Mouse (Mus musculus) MEL (cell line): ENCODE data around the gene Olr1. TPM values are rescaled to one million over a fixed set of nuclear protein-coding genes. Genes with fewer than 3 reads are reported as not detected.
"Not testable (repeated sequence)": the region's sequence is repeated elsewhere in the genome, so short reads cannot be mapped to it uniquely, and the experiment has no call there.

Experiments used
- DNase-seq: peaks from one replicate; pipeline ENCODE4 v3.0.0; 2011; ENCODE audit warnings: low read depth, low spot score
- H3K27ac ChIP-seq: 2 replicates; pipeline ENCODE4 v1.5.1; 2012; ENCODE audit warnings: low read depth, mild to moderate bottlenecking, control low read depth, low read length, moderate library complexity; ENCODE audit not compliant: control insufficient read depth
- H3K27me3 ChIP-seq, 2 experiments: fragments of 150-350 bp in 1 of 2; sonication (generic) in 1 of 2; 2 replicates each; pipeline ENCODE4 v1.6.1; 2012; ENCODE audit warnings: low read length in 2 of 2, mild to moderate bottlenecking in 2 of 2, improper control_type of control experiment in 1 of 2, moderate library complexity in 1 of 2; ENCODE audit not compliant: insufficient read depth in 2 of 2, control insufficient read depth in 1 of 2
- H3K36me3 ChIP-seq, 2 experiments: 2 replicates each; pipeline ENCODE4 v1.6.1; 2012 to 2014; ENCODE audit warnings: low read length in 2 of 2, improper control_type of control experiment in 1 of 2, inconsistent platforms in 1 of 2, mild to moderate bottlenecking in 1 of 2; ENCODE audit not compliant: insufficient read depth in 2 of 2, control insufficient read depth in 1 of 2
- H3K4me1 ChIP-seq, 2 experiments: fragments of 150-350 bp in 1 of 2; sonication (generic) in 1 of 2; 2 replicates each; pipeline ENCODE4 v1.6.1; 2012; ENCODE audit warnings: low read length in 2 of 2, improper control_type of control experiment in 1 of 2, mild to moderate bottlenecking in 1 of 2; ENCODE audit not compliant: insufficient read depth in 2 of 2, control insufficient read depth in 1 of 2
- H3K4me3 ChIP-seq, 2 experiments: fragments of 150-350 bp in 1 of 2; sonication (generic) in 1 of 2; 2 replicates each; pipeline ENCODE4 v1.5.1; 2012; ENCODE audit warnings: low read depth in 2 of 2, low read length in 2 of 2, mild to moderate bottlenecking in 2 of 2, moderate library complexity in 2 of 2, control low read depth in 1 of 2, improper control_type of control experiment in 1 of 2; ENCODE audit not compliant: control insufficient read depth in 1 of 2, insufficient read depth in 1 of 2
- H3K79me2 ChIP-seq: 2 replicates; pipeline ENCODE4 v1.6.1; 2012; ENCODE audit warnings: mild to moderate bottlenecking, low read length, moderate library complexity; ENCODE audit not compliant: control insufficient read depth, poor library complexity, insufficient read depth
- H3K9ac ChIP-seq: 2 replicates; pipeline ENCODE4 v1.6.1; 2012; ENCODE audit warnings: low read depth, mild to moderate bottlenecking, control low read depth, low read length, moderate library complexity; ENCODE audit not compliant: control insufficient read depth, poor library complexity, severe bottlenecking
- H3K9me3 ChIP-seq: fragments of 150-350 bp; sonication (generic); replicated peaks from 2 replicates; pipeline ENCODE4 v1.6.1; 2012; ENCODE audit warnings: mild to moderate bottlenecking, low read length, improper control_type of control experiment, moderate library complexity; ENCODE audit not compliant: insufficient read depth
- E2F4 ChIP-seq: IDR thresholded peaks from 2 replicates; pipeline ENCODE4 v1.6.1; 2011; ENCODE audit warnings: low read depth, low read length, improper control_type of control experiment, borderline replicate concordance
- ETS1 ChIP-seq: IDR thresholded peaks from 2 replicates; pipeline ENCODE4 v1.6.1; 2012; ENCODE audit warnings: low read depth, mild to moderate bottlenecking, inconsistent platforms, low read length, improper control_type of control experiment, moderate library complexity
- GABPA ChIP-seq: IDR thresholded peaks from 2 replicates; pipeline ENCODE4 v1.6.1; 2012; ENCODE audit warnings: low read depth, mild to moderate bottlenecking, inconsistent platforms, low read length, improper control_type of control experiment, moderate library complexity
- GATA1 ChIP-seq: IDR thresholded peaks from 2 replicates; pipeline ENCODE4 v1.6.1; 2011; ENCODE audit warnings: low read depth, low read length, improper control_type of control experiment
- JUND ChIP-seq: IDR thresholded peaks from 2 replicates; pipeline ENCODE4 v1.6.1; 2011; ENCODE audit warnings: low read depth, mild to moderate bottlenecking, improper control_type of control experiment, low read length
- MAX ChIP-seq: IDR thresholded peaks from 2 replicates; pipeline ENCODE4 v1.6.1; 2011; ENCODE audit warnings: low read length, improper control_type of control experiment
- MEF2A ChIP-seq: IDR thresholded peaks from 2 replicates; pipeline ENCODE4 v1.6.1; 2014; ENCODE audit warnings: low read depth, mild to moderate bottlenecking, inconsistent platforms, low read length, improper control_type of control experiment; ENCODE audit not compliant: poor library complexity, insufficient replicate concordance, severe bottlenecking; ENCODE audit errors: extremely low read depth
- MXI1 ChIP-seq: IDR thresholded peaks from 2 replicates; pipeline ENCODE4 v1.6.1; 2011; ENCODE audit warnings: mild to moderate bottlenecking, low read depth, low read length, improper control_type of control experiment
- NRF1 ChIP-seq: IDR thresholded peaks from 2 replicates; pipeline ENCODE4 v1.6.1; 2014; ENCODE audit warnings: low read depth, mild to moderate bottlenecking, inconsistent platforms, low read length, improper control_type of control experiment, moderate library complexity; ENCODE audit not compliant: poor library complexity, insufficient read depth, severe bottlenecking
- POLR2A ChIP-seq, 2 experiments: IDR thresholded peaks; 2 replicates each; pipeline ENCODE4 v1.6.1; 2011 to 2012; ENCODE audit warnings: low read length in 2 of 2, mild to moderate bottlenecking in 2 of 2, control low read depth in 1 of 2, improper control_type of control experiment in 1 of 2, low read depth in 1 of 2, moderate library complexity in 1 of 2; ENCODE audit not compliant: control insufficient read depth in 1 of 2, insufficient read depth in 1 of 2, poor library complexity in 1 of 2
- RCOR1 ChIP-seq: IDR thresholded peaks from 2 replicates; pipeline ENCODE4 v1.6.1; 2012; ENCODE audit warnings: low read depth, mild to moderate bottlenecking, inconsistent platforms, low read length, improper control_type of control experiment
- TBP ChIP-seq: IDR thresholded peaks from 2 replicates; pipeline ENCODE4 v1.8.0; 2011; ENCODE audit warnings: low read depth, low read length, improper control_type of control experiment
- TCF12 ChIP-seq: IDR thresholded peaks from 2 replicates; pipeline ENCODE4 v1.6.1; 2014; ENCODE audit warnings: low read depth, mild to moderate bottlenecking, inconsistent platforms, low read length, improper control_type of control experiment, moderate library complexity
- UBTF ChIP-seq: IDR thresholded peaks from 2 replicates; pipeline ENCODE4 v1.6.1; 2012; ENCODE audit warnings: low read depth, mild to moderate bottlenecking, inconsistent platforms, low read length, improper control_type of control experiment, moderate library complexity, borderline replicate concordance; ENCODE audit not compliant: insufficient read depth
- USF1 ChIP-seq: IDR thresholded peaks from 2 replicates; pipeline ENCODE4 v1.6.1; 2014; ENCODE audit warnings: low read depth, mild to moderate bottlenecking, inconsistent platforms, low read length, improper control_type of control experiment, moderate library complexity
- ZC3H11A ChIP-seq: IDR thresholded peaks from 2 replicates; pipeline ENCODE4 v1.6.1; 2012; ENCODE audit warnings: low read depth, mild to moderate bottlenecking, inconsistent platforms, low read length, improper control_type of control experiment
- polyA plus RNA-seq, 2 experiments: library from polyadenylated mRNA; stranded (reverse) in 1 of 2; unstranded in 1 of 2; fragments of >175 nt in 1 of 2; fragments of >200 nt in 1 of 2; gene quantifications; 2 replicates each; pipeline versions ENCODE4 v1.2.1 to v1.2.4; 2012; ENCODE audit warnings: low replicate concordance in 2 of 2, low read depth in 1 of 2; ENCODE audit not compliant: insufficient read length in 2 of 2, insufficient read depth in 1 of 2, missing spikeins in 1 of 2
- total RNA-seq: library from RNA; depleted of rRNA; stranded (reverse); fragments of 300-350 nt; gene quantifications from 2 replicates; pipeline ENCODE4 v1.2.3, GENCODE M21; 2012

Olr1 gene
- total and polyA plus RNA-seq, 3 experiments: 0.06 TPM; not detected in 2

DNA sequence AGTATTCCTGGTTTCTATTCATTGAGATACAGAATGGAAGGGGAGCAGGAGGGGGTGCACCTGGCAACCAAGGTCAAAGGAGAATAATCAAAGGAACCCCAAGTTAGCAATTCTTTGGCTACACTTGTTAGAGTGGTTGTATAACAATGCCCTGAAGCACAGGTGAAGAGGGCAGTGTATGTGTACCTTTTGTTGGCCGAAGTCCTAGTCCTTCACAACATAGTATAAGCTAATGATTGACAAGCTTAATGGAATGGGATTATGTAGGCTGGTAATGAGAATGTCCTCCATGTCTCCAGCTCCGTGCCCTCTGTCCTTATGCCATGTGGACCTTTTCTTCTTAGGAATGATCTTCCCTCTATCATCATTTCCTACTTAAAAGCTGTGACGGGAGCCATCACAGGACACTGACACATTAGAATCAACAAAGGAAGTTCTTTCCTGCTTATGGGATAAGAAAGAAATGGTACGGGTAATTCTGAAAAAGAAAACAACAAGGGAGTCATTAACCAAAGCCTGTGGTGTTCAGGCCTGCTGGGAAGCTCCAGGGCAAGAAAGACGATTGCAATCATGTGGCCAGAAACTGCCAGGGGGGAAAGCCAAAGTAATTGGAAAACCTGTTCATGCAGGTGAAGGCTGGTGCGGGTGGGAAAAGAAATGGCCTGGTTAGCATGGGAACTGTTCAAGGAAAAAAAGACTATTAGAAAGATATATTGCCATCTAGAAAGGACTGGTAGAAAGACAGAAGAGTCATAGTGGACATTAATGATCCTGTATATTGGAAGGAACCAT lies 3.4 kb upstream of the Olr1 start:
- Histone ChIP-seq H3K27me3 (no peaks in the 10 kb centered on the region; a peak in 2 of 4 replicates), H3K4me1 (peaks cover 0 to 12% of the 10 kb centered on the region in 2 experiments; a peak in 1 of 4 replicates), H3K9me3 (no peaks in the 10 kb centered on the region), H3K36me3 (peaks cover 0 to 8% of the 10 kb centered on the region in 2 experiments; a peak in 2 of 4 replicates), H3K79me2 (no peaks in the 10 kb centered on the region), H3K4me3 (no peak overlapping the region), H3K27ac (no peak overlapping the region), H3K9ac (no peak overlapping the region)
- no peak for DNase-seq
- TF ChIP-seq E2F4 (no peak), JUND (no peak), UBTF (no peak), RCOR1 (no peak), MAX (no peak), MEF2A (no peak), NRF1 (no peak), USF1 (no peak), ETS1 (no peak)

- Histone ChIP-seq H3K27me3 (no peaks in the 10 kb centered on the region; a peak in 1 of 4 replicates), H3K9me3 (no peaks in the 10 kb centered on the region), H3K9ac (no peak overlapping the region), H3K4me3 (no peak overlapping the region), H3K79me2 (no peaks in the 10 kb centered on the region), H3K36me3 (peaks cover 0 to 2% of the 10 kb centered on the region in 2 experiments; a peak in 1 of 4 replicates), H3K4me1 (peaks cover 0 to 2% of the 10 kb centered on the region in 2 experiments; a peak in 1 of 4 replicates), H3K27ac (no peak overlapping the region)
- TF ChIP-seq TBP (no peak), POLR2A (IDR thresholded peaks at IDR 0.05; ENCODE audit: control insufficient read depth in 1 of 2, insufficient read depth in 1 of 2, low read depth in 1 of 2, low read length in 2 of 2, poor library complexity in 1 of 2) (no peak), ZC3H11A (no peak), MXI1 (no peak), GATA1 (no peak), GABPA (no peak), TCF12 (no peak)
- no peak for DNase-seq
Observed at GRCm38 (mm10) chr6:129503471-129503870, 3.5 kb downstream of the Olr1 start.

GRCm38 (mm10) chr6:129499516-129499915 lies 7.4 kb downstream of the Olr1 start:
- H3K9me3 ChIP-seq, H3K9ac ChIP-seq, H3K27ac ChIP-seq, H3K4me1 ChIP-seq, H3K36me3 ChIP-seq, H3K27me3 ChIP-seq, H3K79me2 ChIP-seq, DNase-seq, H3K4me3 ChIP-seq: not testable (repeated sequence)
